6 mouse cellular contexts compared by ENCODE assay signal in the genomic region with DNA sequence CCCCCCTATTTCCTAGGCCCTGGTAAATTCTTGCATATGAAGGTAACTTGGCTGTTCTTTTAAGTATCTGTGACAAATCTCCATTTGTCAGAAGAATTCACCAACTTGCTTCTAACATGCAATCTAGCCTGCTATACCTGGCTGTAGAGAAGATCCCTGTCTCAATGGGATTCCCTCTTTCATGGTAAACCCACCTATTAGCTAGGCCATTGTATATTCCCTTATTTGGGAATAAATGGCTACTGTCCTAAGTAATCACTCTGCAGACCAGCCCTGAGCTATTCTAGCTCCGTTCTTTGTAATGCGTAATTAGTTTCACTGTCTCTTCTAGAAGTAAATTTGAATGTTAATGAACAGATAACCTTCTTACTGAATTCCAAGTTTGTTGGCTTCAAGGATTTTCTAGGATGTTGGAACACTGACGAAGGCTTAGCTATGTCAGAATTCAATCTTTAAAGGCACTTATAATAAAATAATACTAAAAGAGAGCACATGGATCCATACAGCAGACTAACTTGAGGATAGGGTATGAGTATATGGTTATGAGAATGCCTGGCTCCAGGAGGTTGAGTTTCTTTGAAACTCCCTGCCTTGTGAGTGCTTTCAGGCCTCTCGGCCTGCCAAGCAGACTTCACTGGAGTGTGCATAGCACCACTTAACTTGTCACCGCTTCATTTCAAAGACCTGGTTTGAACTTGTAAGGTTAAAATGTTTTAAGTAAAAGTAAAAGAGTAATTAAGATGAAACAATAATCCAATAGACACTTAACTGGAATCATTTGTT.
DNase-seq lines count a peak whose midpoint lies in the region; TF ChIP-seq lines count a peak whose summit lies in the region.
"Not testable (repeated sequence)": the region's sequence is repeated elsewhere in the genome, so short reads cannot be mapped to it uniquely, and the experiment has no call there.

No protein-coding gene starts in this region.

- H3K9me3 ChIP-seq in ES-Bruce4 (replicated peaks; ENCODE audit: control insufficient read depth, insufficient read depth, low read length, poor library complexity, severe bottlenecking); ES-E14 (ENCODE audit: control insufficient read depth, insufficient read depth, low read depth, low read length): not testable (repeated sequence)

- not testable (repeated sequence) for H3K4me1 ChIP-seq in ES-Bruce4 (ENCODE audit: control insufficient read depth, insufficient read depth, low read length)
- peaks cover 4 to 12% of the 10 kb centered on the region in 2 experiments; a peak in 3 of 4 replicates for H3K4me1 ChIP-seq in ES-E14 (ENCODE audit: control insufficient read depth in 2 of 2, insufficient read depth in 2 of 2, low read length in 2 of 2, poor library complexity in 1 of 2)

- in situ Hi-C loops in ES-E14 (cut with MboI; ENCODE audit: low sequenced_read_pairs in 2 of 2, unreplicated experiment in 2 of 2) = not testable (repeated sequence)

- not testable (repeated sequence) for TF ChIP-seq CTCF in ES-Bruce4 (IDR thresholded peaks at IDR 0.05; ENCODE audit: low read depth, low read length)

- H3K27me3 ChIP-seq in ES-Bruce4 (ENCODE audit: control insufficient read depth, insufficient read depth, low read length, poor library complexity, severe bottlenecking) = not testable (repeated sequence)

- not testable (repeated sequence) for H3K9ac ChIP-seq in ES-Bruce4 (ENCODE audit: low read depth, poor library complexity, severe bottlenecking); ES-E14 (ENCODE audit: insufficient read depth, low read depth, low read length, poor library complexity, severe bottlenecking)

- H3K36me3 ChIP-seq in ES-Bruce4 (ENCODE audit: control insufficient read depth, insufficient read depth, low read length, poor library complexity, severe bottlenecking); ES-E14 (ENCODE audit: control insufficient read depth, insufficient read depth, low read length, poor library complexity, severe bottlenecking): not testable (repeated sequence)

- not testable (repeated sequence) for TF ChIP-seq EP300 in ES-Bruce4 (IDR thresholded peaks at IDR 0.05; ENCODE audit: insufficient read depth, low read depth, low read length)

- H3K4me3 ChIP-seq in ES-Bruce4 (ENCODE audit: low read depth, low read length); ES-E14 (ENCODE audit: insufficient read depth in 1 of 2, low read depth in 1 of 2, low read length in 2 of 2, poor library complexity in 1 of 2, severe bottlenecking in 1 of 2): not testable (repeated sequence)

- H3K27ac ChIP-seq in ES-Bruce4 (ENCODE audit: insufficient read depth, low read length) (peak overlapping the region; percentile 82), ES-E14 (ENCODE audit: insufficient read depth, low read depth, low read length, poor library complexity, severe bottlenecking) (peak overlapping the region; percentile 83)

- peak; percentile 92 for DNase-seq in ES-CJ7 (ENCODE audit: low read depth, low spot score)
- DNase-seq in ES-E14 (ENCODE audit: low read depth, low spot score) = peak; percentile 49
- peak; percentile 95 for DNase-seq in R1 (ENCODE audit: low read depth, low spot score)
- DNase-seq in WW6 (ENCODE audit: low read depth, low spot score) = peak; percentile 36
- peak; percentile 89 for DNase-seq in ZHBTc4 (ENCODE audit: low read depth, low spot score)

- TF ChIP-seq POLR2A in ES-Bruce4 (IDR thresholded peaks at IDR 0.05; ENCODE audit: insufficient read depth, low read length) = not testable (repeated sequence)

TF ChIP-seq in ES-E14, 5 proteins besides CTCF, POLR2A, EP300 and RAD21:
- peak; percentile 56; the same call in 1 of the 2 replicates for TF ChIP-seq CHD2 (IDR thresholded peaks at IDR 0.05; ENCODE audit: low read depth, low read length)

Comparison
In these comparisons a context has a peak if more than half of its experiments do, and no peak if none do; other contexts are left out.
1. DNase-seq: peak in every context shown above with its lines; median percentile 95 in R1; 92 in ES-CJ7; 89 in ZHBTc4; 49 in ES-E14; 36 in WW6.